Mouse (Mus musculus) hindbrain, postnatal 0 days (tissue): ENCODE data around the gene Fam222b. TPM values are rescaled to one million over a fixed set of nuclear protein-coding genes. Genes with fewer than 3 reads are reported as not detected.

Source experiments
- ATAC-seq: fragments of 200-750 bp; cut with Nextera tagmentation; 2 replicates; pipeline ENCODE4 v1.8.0; 2017; ENCODE audit warnings: mild to moderate bottlenecking, moderate TSS enrichment, moderate library complexity
- DNase-seq: peaks from one replicate; pipeline ENCODE4 v3.0.0-alpha.2; 2015; ENCODE audit warnings: low spot score
- H3K27ac ChIP-seq: fragments of 300-500 bp; sonication (generic); 2 replicates; pipeline ENCODE4 v1.5.1; 2014; ENCODE audit warnings: mild to moderate bottlenecking
- H3K27me3 ChIP-seq: fragments of 300-500 bp; sonication (generic); 2 replicates; pipeline ENCODE4 v1.6.1; 2014; ENCODE audit warnings: low read length, mixed read lengths; ENCODE audit not compliant: insufficient read depth
- H3K36me3 ChIP-seq: fragments of 300-500 bp; sonication (generic); 2 replicates; pipeline ENCODE4 v1.6.1; 2014; ENCODE audit warnings: low read length, mixed read lengths; ENCODE audit not compliant: insufficient read depth
- H3K4me1 ChIP-seq: fragments of 300-500 bp; sonication (generic); 2 replicates; pipeline ENCODE4 v1.6.1; 2014; ENCODE audit warnings: antibody characterized with exemption, low read length, mixed read lengths; ENCODE audit not compliant: insufficient read depth
- H3K4me2 ChIP-seq: fragments of 300-500 bp; sonication (generic); 2 replicates; pipeline ENCODE4 v1.6.1; 2014; ENCODE audit warnings: low read depth, mild to moderate bottlenecking, low read length, moderate library complexity, mixed read lengths
- H3K4me3 ChIP-seq: fragments of 300-500 bp; sonication (generic); 2 replicates; pipeline ENCODE4 v1.5.1; 2014; ENCODE audit warnings: low read length
- H3K9ac ChIP-seq: fragments of 300-500 bp; sonication (generic); replicated peaks from 2 replicates; pipeline ENCODE4 v1.6.1; 2014; ENCODE audit warnings: mild to moderate bottlenecking, low read length, moderate library complexity, mixed read lengths
- H3K9me3 ChIP-seq: fragments of 300-500 bp; sonication (generic); 2 replicates; pipeline ENCODE4 v1.6.1; 2016; ENCODE audit warnings: low read length, mixed read lengths
- CTCF ChIP-seq: IDR thresholded peaks from 2 replicates; pipeline ENCODE4 v1.5.1; 2016; ENCODE audit warnings: antibody characterized with exemption, control low read depth, low read depth
- WGBS: fragments of 180-500 bp; shearing (Covaris S2); extraction: QIAGEN DNeasy Blood & Tissue Kit; methylation state at CpG from one replicate; pipeline ENCODE4 v1.1.7; 2014; 5-methylcytosine and 5-hydroxymethylcytosine counted together
- polyA plus RNA-seq: library from polyadenylated mRNA; unstranded; fragments of >200 nt; fragmentation: Nextera tagmentation; extraction: Ambion mirVana; gene quantifications from 2 replicates; pipeline ENCODE4 v1.2.1, GENCODE M21; 2015
- total RNA-seq: library from RNA; depleted of rRNA; stranded (reverse); fragments of >200 nt; gene quantifications from 2 replicates; pipeline ENCODE4 v1.2.3, GENCODE M21; 2014

The Fam222b gene
- total and polyA plus RNA-seq, 2 experiments from 2014 or later = 22.9 to 32.6 TPM

DNA sequence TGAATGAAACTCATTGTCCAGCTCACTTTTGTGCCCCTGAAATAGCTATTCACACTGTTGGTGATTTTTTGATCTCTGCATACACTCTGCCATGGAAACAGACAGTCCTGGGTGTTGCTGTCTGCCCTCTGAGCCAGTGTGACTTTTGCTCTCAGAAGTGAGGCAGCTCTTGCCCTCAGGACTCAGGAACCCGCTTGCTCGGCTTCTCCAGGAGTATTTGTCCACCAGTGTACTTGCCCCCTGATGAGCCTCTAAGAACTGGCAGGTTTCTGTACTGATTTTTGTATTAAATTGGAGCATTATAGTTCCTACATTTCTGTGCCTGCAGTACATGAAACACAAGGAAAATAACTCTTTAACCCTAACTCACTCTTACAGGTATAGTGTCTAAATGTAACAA is 49.1 kb downstream of the Fam222b start:
- Histone ChIP-seq H3K27me3 (no peaks in the 10 kb centered on the region), H3K4me2 (no peak overlapping the region), H3K36me3 (peaks cover 26% of the 10 kb centered on the region; the same call in 1 of the 2 replicates), H3K27ac (0 out of 2 replicates have a peak overlapping the region, but pooled peaks have one; percentile 22), H3K4me3 (no peak overlapping the region), H3K9ac (no peak overlapping the region), H3K4me1 (no peaks in the 10 kb centered on the region), H3K9me3 (no peaks in the 10 kb centered on the region)
- whole genome bisulfite sequencing = 68% methylated on average over 2 of the region's 2 CpGs
- DNase-seq = no peak
- ATAC-seq = no peak
- TF ChIP-seq CTCF = no peak

DNA sequence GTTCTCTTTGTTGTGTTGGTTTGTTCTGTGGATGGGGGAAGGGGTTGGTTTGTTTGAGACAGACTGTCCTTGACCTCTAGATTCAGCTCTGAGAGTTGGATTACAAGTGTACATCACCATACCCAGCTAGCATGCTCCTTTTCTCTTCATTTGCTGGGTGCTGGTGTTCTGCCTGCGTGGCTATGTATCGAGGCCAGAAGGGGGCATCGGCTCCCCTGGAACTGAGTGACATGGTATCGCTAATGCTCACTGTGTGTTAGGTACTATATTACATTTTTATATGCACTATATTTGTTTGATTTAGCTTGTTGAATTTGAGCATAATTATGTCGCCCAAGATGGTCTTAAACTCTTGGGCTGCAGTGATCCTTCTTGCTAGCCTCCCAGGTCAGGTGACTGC is 51.7 kb downstream of the Fam222b start:
- 87% methylated on average over 5 of the region's 5 CpGs for WGBS
- H3K36me3 ChIP-seq = peaks cover 39% of the 10 kb centered on the region; the same call in 1 of the 2 replicates
- H3K4me3 ChIP-seq = no peak overlapping the region
- H3K9me3 ChIP-seq = no peaks in the 10 kb centered on the region
- no peak for ATAC-seq
- no peak overlapping the region for H3K4me2 ChIP-seq
- no peak for DNase-seq
- H3K4me1 ChIP-seq = no peaks in the 10 kb centered on the region
- no peaks in the 10 kb centered on the region for H3K27me3 ChIP-seq
- no peak overlapping the region for H3K27ac ChIP-seq
- H3K9ac ChIP-seq = no peak overlapping the region
- peak; percentile 30 for TF ChIP-seq CTCF

DNA sequence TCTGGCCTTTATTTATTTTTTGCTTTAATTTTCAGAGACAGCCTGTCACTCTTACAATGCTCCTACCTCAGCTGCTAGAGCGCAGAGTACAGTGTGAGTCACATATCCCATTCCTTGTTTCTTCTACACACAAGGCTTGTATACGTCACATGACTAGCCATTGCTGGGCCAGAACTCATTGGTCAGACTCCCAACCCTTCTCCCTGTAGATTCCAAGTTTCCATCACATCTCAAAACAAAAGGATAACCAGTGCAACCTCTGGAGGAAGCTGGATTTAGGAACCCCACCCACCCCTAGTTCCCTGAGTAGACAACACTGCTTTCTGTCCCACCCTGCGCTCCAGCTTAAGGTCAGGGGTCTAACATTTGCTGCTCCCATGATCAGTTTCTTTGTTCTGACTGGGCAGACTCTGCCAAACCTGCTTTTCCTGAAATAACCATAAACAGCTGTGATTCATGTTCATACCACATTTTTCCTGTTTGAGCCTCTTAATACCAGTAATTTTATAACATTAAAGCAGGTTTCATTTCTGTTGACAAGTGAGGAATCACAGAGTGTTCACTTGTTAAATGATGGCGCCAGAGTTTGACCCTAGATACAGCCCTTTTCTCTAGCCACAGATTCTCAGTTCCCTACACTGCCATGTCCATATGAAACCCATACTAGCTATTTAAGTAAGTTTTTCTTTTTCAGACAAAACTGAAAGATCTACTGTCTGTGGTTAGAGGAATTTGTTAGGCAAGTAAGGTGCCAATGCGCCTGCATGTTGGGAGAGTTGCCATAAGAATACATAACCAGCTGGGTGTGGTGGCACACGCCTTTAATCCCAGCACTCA is 52.5 kb downstream of the Fam222b start:
- Histone ChIP-seq H3K4me1 (0 out of 2 replicates have a peak, but pooled peaks cover 1% of the 10 kb centered on the region), H3K4me2 (no peak overlapping the region), H3K4me3 (no peak overlapping the region), H3K27ac (no peak overlapping the region), H3K36me3 (peaks cover 39% of the 10 kb centered on the region; the same call in 1 of the 2 replicates), H3K9ac (no peak overlapping the region), H3K27me3 (no peaks in the 10 kb centered on the region), H3K9me3 (no peaks in the 10 kb centered on the region)
- no peak for TF ChIP-seq CTCF
- DNase-seq (no peak), ATAC-seq (no peak)
- 90% methylated on average over 6 of the region's 6 CpGs for WGBS

DNA sequence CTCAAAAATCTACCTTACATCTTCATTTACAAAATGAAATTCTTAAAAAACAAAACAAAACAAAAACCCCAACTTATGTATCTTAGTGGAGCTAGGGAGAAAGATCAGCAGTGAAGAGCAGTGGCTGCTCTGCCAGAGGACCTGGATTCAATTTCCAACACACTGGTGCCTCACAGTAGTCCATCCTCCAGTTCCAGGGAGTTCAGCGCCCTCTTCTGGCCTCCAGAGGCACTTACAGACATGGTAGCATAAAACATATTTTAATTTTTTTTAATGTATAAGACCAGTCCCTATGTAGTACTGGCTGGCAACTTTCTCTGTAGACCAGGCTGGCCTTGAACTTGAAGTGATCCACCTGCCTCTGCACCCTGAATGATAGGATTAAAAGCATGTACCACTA is 56.7 kb downstream of the Fam222b start:
- Histone ChIP-seq H3K4me2 (no peak overlapping the region), H3K4me3 (no peak overlapping the region), H3K36me3 (peaks cover 42% of the 10 kb centered on the region), H3K27ac (peak overlapping the region; percentile 88; the same call in 1 of the 2 replicates), H3K4me1 (peaks cover 18% of the 10 kb centered on the region), H3K9me3 (no peaks in the 10 kb centered on the region), H3K9ac (no peak overlapping the region), H3K27me3 (no peaks in the 10 kb centered on the region)
- ATAC-seq (no peak), DNase-seq (peak; percentile 40)
- TF ChIP-seq CTCF = peak; percentile 67
- WGBS = 32% methylated on average over 1 of the region's 1 CpGs

DNA sequence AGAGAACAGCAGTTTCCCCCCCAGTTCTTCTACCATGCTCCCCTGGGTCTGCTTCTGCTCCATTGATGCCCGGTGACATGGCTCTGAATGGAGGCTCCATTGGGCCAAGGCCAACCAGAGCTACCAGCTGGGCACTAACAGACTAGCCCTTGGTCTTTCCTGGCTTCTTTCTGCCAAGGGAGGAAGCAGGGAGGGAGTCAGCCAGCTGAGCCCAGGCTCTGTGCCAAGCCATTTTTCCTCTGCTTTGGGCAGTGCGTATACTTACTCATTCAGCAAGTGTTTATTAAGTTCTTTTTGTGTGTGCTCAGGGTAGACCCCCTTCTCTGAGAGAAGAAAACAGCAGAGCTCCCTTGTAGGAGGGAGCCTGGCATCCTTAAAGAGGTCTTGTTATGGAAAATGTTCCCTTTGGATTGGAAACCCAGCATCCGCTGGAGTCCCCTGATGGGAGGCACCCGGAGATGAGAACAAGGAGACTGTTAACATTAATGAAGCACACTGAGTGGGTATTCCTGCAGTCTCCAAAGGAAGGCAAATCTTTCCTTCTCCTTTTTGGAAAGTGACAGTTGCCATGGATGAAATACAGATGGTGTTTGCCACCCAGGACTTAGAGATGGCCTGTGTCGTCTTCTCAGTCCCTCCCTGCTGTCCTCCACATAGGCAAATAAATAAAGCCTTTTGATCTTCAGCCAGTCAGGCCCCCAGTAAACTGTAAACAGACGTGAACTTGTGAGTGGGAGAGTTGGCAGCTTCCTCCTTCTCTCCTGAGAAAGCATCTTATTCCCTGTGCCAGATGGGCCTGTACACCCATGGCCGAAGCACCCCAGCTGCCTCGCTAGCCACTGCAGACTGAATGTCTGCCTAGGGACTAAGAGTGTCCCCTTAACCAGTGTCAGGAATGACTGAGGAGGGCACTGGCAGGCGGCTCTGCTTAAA is 58.1 kb downstream of the Fam222b start:
- peak; percentile 88 for ATAC-seq
- no peak overlapping the region for H3K9ac ChIP-seq

DNA sequence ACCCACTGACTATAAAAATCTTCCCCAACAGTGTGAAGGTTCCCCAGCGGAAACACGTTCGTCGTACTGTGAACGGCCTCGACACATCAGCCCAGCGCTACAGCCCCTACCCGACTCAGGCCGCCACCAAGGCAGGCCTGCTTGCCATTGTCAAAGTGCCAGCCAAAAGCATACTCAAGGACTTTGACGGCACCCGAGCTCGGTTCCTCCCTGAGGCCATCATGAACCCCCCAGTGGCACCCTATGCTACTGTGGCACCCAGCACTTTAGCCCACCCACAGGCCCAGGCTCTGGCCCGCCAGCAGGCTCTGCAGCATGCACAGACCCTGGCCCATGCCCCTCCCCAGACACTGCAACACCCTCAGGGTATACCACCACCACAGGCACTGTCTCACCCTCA is 59.3 kb downstream of the Fam222b start:
- no peak for TF ChIP-seq CTCF
- Histone ChIP-seq H3K36me3 (peaks cover 46% of the 10 kb centered on the region), H3K27me3 (no peaks in the 10 kb centered on the region), H3K9ac (no peak overlapping the region; the same call in 1 of the 2 replicates), H3K4me3 (no peak overlapping the region), H3K4me2 (no peak overlapping the region), H3K27ac (peak overlapping the region; percentile 88), H3K9me3 (no peaks in the 10 kb centered on the region), H3K4me1 (peaks cover 18% of the 10 kb centered on the region)
- WGBS = 56% methylated on average over 13 of the region's 13 CpGs
- DNase-seq (peak; percentile 45), ATAC-seq (no peak)

More for the DNA sequence above, 58.1 kb downstream of the Fam222b start:
- Histone ChIP-seq H3K36me3 (peaks cover 39% of the 10 kb centered on the region), H3K4me2 (0 out of 2 replicates have a peak overlapping the region, but pooled peaks have one; percentile 2), H3K27me3 (no peaks in the 10 kb centered on the region), H3K9me3 (no peaks in the 10 kb centered on the region), H3K4me1 (peaks cover 18% of the 10 kb centered on the region), H3K4me3 (no peak overlapping the region), H3K27ac (peak overlapping the region; percentile 88)
- TF ChIP-seq CTCF = no peak
- WGBS = 15% methylated on average over 9 of the region's 9 CpGs
- peak; percentile 95 for DNase-seq
